26 mouse cellular contexts compared by ENCODE assay signal in the genomic region with DNA sequence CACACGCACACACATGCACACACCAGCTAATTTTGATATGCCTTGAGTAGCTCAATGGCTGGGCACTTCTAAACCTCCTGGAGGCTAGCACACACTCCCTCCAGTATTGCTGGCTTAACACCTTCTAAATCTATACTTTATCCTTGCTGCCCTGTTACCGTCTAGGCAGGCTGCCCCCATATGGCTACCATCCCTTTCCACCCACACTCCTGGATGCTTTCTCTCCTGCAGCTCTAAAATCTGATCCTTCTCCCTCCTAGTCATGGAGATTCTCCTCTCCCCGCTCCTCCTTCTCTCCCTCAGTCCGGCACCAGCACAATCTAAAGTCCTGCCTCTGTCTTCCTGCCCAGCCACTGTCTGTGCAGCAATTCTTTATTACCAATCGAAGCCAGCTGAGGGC.
DNase-seq lines count a peak whose midpoint lies in the region; TF ChIP-seq lines count a peak whose summit lies in the region.
"Had no signal": no experiment of that assay in that cellular context is flagged by ENCODE, and none has a peak within 500 bp of the region (broad histone marks: within the 10 kb centered on the region; RNA-seq: fewer than 3 reads in every experiment).

No protein-coding gene starts in this region.

- H3K27ac ChIP-seq in cerebellum, adult 2 months (ENCODE audit: insufficient read depth, low read length) = no peak overlapping the region
- H3K27ac ChIP-seq: embryonic facial prominence, embryonic 10.5 days; embryonic facial prominence, embryonic 13.5 days; forebrain, embryonic 12.5 days; forebrain, embryonic 15.5 days; heart, embryonic 10.5 days; heart, embryonic 13.5 days; hindbrain, postnatal 0 days had no signal

- intact Hi-C loops in left cerebral cortex, postnatal 25 days (cut with DNase I) = loop anchor here (5.0 kb wide), 1 partner anchor 76 kb away; no protein-coding TSS in a partner anchor
- intact Hi-C loops in left cerebral cortex, postnatal 4 days (cut with DNase I) = no loop called here

- TF ChIP-seq CTCF in cerebellum, adult 2 months (IDR thresholded peaks at IDR 0.05; ENCODE audit: borderline replicate concordance, insufficient read depth, low read depth, low read length) = no peak

- TF ChIP-seq POLR2A in cerebellum, adult 2 months (IDR thresholded peaks at IDR 0.05; ENCODE audit: borderline replicate concordance, insufficient read depth, low read length) = no peak

- H3K27me3 ChIP-seq in cerebellum, adult 2 months (ENCODE audit: control insufficient read depth, insufficient read depth, low read length) = no peaks in the 10 kb centered on the region
- H3K27me3 ChIP-seq: CH12.LX; embryonic facial prominence, embryonic 13.5 days; forebrain, embryonic 12.5 days; forebrain, embryonic 15.5 days; heart, embryonic 13.5 days had no signal

- H3K4me3 ChIP-seq in cerebellum, adult 2 months (replicated peaks; ENCODE audit: insufficient read depth, low read depth, low read length) = no peak overlapping the region
- H3K4me3 ChIP-seq: embryonic facial prominence, embryonic 10.5 days; embryonic facial prominence, embryonic 13.5 days; erythroblast, embryonic 14.5 days; forebrain, embryonic 12.5 days; forebrain, embryonic 15.5 days; heart, embryonic 10.5 days; heart, embryonic 13.5 days had no signal

- H3K4me1 ChIP-seq in cerebellum, adult 2 months (ENCODE audit: control insufficient read depth, insufficient read depth, low read length) = no peaks in the 10 kb centered on the region
- H3K4me1 ChIP-seq: embryonic facial prominence, embryonic 10.5 days; embryonic facial prominence, embryonic 13.5 days; forebrain, embryonic 15.5 days; heart, embryonic 10.5 days; heart, embryonic 13.5 days had no signal

- WGBS in cerebellum, adult 2 months = 91% methylated on average over 5 of the region's 5 CpGs

- DNase-seq in frontal cortex, postnatal 36 days (ENCODE audit: low spot score in 2 of 2) = peak; percentile 14 to 60
- no peak for DNase-seq in frontal cortex, postnatal 25 days (ENCODE audit: low spot score in 2 of 2)
- peak; percentile 13 to 78 for DNase-seq in left cerebral cortex, postnatal 25 days (ENCODE audit: low spot score in 2 of 2)
- DNase-seq in left cerebral cortex, postnatal 4 days = no peak
- peak; percentile 59 for DNase-seq in brain, adult 2 months (ENCODE audit: low read depth, low spot score)
- no peak for DNase-seq in cerebellum, adult 2 months
- DNase-seq: adrenal gland, postnatal 10 days; adrenal gland, postnatal 36 days; B cell, adult 2 months; cerebellum, adult 11 months; cerebellum, adult 8-10 months; cerebellum, postnatal 36 days; embryo, embryonic 11 days; gastrocnemius, postnatal 14 days; heart, adult 18-20 months; heart, postnatal 14 days; heart, postnatal 4 days had no signal

Comparison
In these comparisons a context has a peak if more than half of its experiments do, and no peak if none do; other contexts are left out.
1. DNase-seq: peak in frontal cortex, postnatal 36 days (2 of 2), left cerebral cortex, postnatal 25 days (2 of 2) and brain, adult 2 months (single experiment); none in frontal cortex, postnatal 25 days (0 of 2), left cerebral cortex, postnatal 4 days (single experiment) and cerebellum, adult 2 months (0 of 2).